1 mouse cellular context compared by ENCODE assay signal in the genomic region with DNA sequence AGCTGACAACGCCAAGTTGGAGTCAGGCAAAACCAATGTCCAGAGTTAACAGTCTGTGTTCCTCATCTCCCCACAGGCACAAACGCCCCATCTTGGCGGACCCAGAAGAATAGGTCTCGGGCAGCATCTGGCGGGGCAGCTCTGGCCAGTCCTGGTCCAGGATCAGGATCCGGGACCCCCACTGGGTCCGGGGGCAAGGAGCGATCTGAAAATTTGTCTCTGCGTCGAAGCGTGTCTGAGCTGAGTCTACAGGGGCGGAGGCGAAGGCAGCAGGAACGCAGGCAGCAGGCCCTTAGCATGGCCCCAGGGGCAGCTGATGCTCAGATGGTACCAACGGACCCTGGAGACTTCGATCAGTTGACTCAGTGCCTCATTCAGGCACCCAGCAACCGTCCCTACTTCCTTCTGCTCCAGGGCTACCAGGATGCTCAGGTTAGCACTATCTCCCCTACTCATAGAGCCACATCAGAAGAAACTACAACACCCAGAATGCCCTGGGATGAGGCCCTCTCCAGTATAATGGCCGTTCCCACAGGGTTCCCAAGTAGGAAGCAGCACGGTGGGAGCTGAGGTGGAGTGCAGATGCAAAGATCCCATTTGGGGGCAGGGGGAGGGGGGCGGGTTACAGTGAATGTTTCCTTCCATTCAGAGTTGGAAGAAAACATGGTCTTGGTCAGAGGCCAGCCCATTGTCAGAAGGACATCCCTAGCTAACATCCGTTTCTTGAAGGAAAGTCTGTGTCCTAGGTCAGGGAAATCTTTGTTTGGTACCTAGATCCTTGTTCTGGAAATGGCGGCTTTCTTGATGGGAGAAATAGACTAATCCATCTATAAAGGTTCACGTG.
A peak's percentile ranks its signal among the peaks of the same experiment; 100 is the strongest.
TF ChIP-seq lines count a peak whose summit lies in the region.

No protein-coding gene starts in this region.

TF ChIP-seq in CH12.LX, 34 proteins besides CTCF, POLR2A, EP300 and RAD21:
- TF ChIP-seq HCFC1 (IDR thresholded peaks at IDR 0.05; ENCODE audit: low read depth, low read length) = peak; percentile 44
- no peak for TF ChIP-seq KAT2A (IDR thresholded peaks at IDR 0.05; ENCODE audit: insufficient replicate concordance, low read length)
